Comparison of ENCODE assay signal across 8 mouse cellular contexts in the genomic region with DNA sequence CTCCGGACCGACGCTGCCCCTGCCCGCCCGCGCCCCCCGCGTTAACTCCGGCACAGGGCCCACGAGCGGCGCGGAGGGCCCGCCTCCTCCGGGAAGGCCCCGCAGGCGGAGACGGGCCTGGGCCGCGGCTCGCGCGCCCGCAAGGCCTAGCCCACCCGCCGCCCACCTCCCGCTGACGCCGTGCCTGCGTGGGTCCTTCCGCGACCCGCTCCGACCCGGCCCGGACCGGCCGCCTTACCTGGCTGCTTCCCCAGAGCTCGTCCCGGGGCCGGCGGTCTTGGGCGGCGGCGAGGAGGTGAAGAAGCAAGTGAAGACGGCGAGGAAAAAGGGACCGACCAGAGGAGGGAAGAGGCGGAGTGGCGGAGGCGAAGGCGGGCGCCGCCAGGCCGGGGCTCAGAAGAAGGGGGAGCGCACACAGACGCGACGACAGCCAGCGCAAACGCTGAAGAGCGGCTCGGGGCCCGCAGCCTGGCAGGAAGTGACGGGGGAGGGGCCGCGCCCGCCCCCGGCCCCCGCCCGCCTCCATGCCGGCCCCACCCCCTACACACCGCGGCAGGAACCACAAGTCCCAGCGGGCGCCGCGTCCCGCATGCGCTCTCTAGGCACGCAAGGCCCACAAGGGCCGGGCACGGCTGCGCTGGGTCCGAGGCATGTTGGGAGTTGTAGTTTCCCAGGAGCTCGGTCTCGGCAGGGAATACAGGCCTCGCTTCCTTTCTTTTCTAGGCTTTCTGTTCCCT. TPM values are rescaled to one million over a fixed set of nuclear protein-coding genes. Genes with fewer than 3 reads are reported as not detected.
DNase-seq lines count a peak whose midpoint lies in the region; ATAC-seq lines count a peak whose summit lies in the region.

A gene (minus strand): TSS at position 504 of the 737 bp plus-strand sequence.

- no peaks in the 10 kb centered on the region for H3K9me3 ChIP-seq in heart, embryonic 14.5 days (ENCODE audit: control insufficient read depth, low read length)
- H3K9me3 ChIP-seq in liver, embryonic 13.5 days (replicated peaks): no peaks in the 10 kb centered on the region
- H3K9me3 ChIP-seq in stomach, embryonic 16.5 days (replicated peaks; ENCODE audit: control insufficient read depth, low read length): no peaks in the 10 kb centered on the region

- no peaks in the 10 kb centered on the region for H3K36me3 ChIP-seq in heart, embryonic 14.5 days (ENCODE audit: control insufficient read depth, insufficient read depth, low read length)
- no peaks in the 10 kb centered on the region for H3K36me3 ChIP-seq in liver, embryonic 13.5 days
- no peaks in the 10 kb centered on the region for H3K36me3 ChIP-seq in stomach, embryonic 16.5 days (ENCODE audit: control insufficient read depth, insufficient read depth, low read length)

- peak within 1 kb of the TSS; percentile 86 for H3K4me2 ChIP-seq in heart, embryonic 14.5 days (ENCODE audit: low read length)
- peak within 1 kb of the TSS; percentile 91 for H3K4me2 ChIP-seq in liver, embryonic 13.5 days
- H3K4me2 ChIP-seq in stomach, embryonic 16.5 days (ENCODE audit: low read depth, low read length): peak within 1 kb of the TSS; percentile 93

- peak within 1 kb of the TSS; percentile 95 for H3K9ac ChIP-seq in heart, embryonic 14.5 days (ENCODE audit: low read length)
- H3K9ac ChIP-seq in liver, embryonic 13.5 days: peak within 1 kb of the TSS; percentile 99
- H3K9ac ChIP-seq in stomach, embryonic 16.5 days (ENCODE audit: low read length): peak within 1 kb of the TSS; percentile 100

- no peaks in the 10 kb centered on the region for H3K27me3 ChIP-seq in heart, embryonic 14.5 days (ENCODE audit: control insufficient read depth, insufficient read depth, low read length)
- H3K27me3 ChIP-seq in liver, embryonic 13.5 days: no peaks in the 10 kb centered on the region; the same call in 1 of the 2 replicates
- no peaks in the 10 kb centered on the region for H3K27me3 ChIP-seq in stomach, embryonic 16.5 days (ENCODE audit: control insufficient read depth, insufficient read depth, low read length)

- H3K27ac ChIP-seq in heart, embryonic 14.5 days (replicated peaks in 1 of 2; ENCODE audit: control insufficient read depth in 1 of 2, insufficient read depth in 1 of 2, low read depth in 2 of 2, low read length in 2 of 2): peak within 1 kb of the TSS; percentile 97 to 98
- H3K27ac ChIP-seq in liver, embryonic 13.5 days: peak within 1 kb of the TSS; percentile 96
- peak within 1 kb of the TSS; percentile 97 for H3K27ac ChIP-seq in stomach, embryonic 16.5 days (ENCODE audit: low read length)

- peaks cover 7 to 40% of the 10 kb centered on the region in 2 experiments for H3K4me1 ChIP-seq in heart, embryonic 14.5 days (ENCODE audit: control insufficient read depth in 2 of 2, insufficient read depth in 2 of 2, low read length in 2 of 2)
- peaks cover 55% of the 10 kb centered on the region for H3K4me1 ChIP-seq in liver, embryonic 13.5 days (replicated peaks)
- H3K4me1 ChIP-seq in stomach, embryonic 16.5 days (ENCODE audit: control insufficient read depth, insufficient read depth, low read length): peaks cover 25% of the 10 kb centered on the region

- under 1% methylated on average over 65 of the region's 88 CpGs for WGBS in heart, embryonic 14.5 days
- WGBS in liver, embryonic 13.5 days (ENCODE audit: insufficient replicate concordance): under 1% methylated on average over 86 of the region's 88 CpGs
- WGBS in stomach, embryonic 16.5 days: under 1% methylated on average over 85 of the region's 88 CpGs

- peak; percentile 86 for DNase-seq in c-Kit-negative CD71-positive TER-119-positive erythroid progenitor cells, embryonic 14.5 days (ENCODE audit: low read depth, low spot score)
- DNase-seq in fibroblast of lung, adult 2 months (ENCODE audit: low read depth): peak; percentile 86
- DNase-seq in kidney, postnatal 14 days: peak; percentile 98
- DNase-seq in liver, embryonic 13.5 days: peak; percentile 93
- DNase-seq in neural tube, embryonic 10.5 days (ENCODE audit: extremely low spot score, low spot score): peak; percentile 92

- peak within 1 kb of the TSS; percentile 93 to 100 for H3K4me3 ChIP-seq in heart, embryonic 14.5 days (ENCODE audit: control insufficient read depth in 1 of 2, insufficient read depth in 1 of 2, low read depth in 1 of 2, low read length in 2 of 2)
- peak within 1 kb of the TSS; percentile 99 for H3K4me3 ChIP-seq in liver, embryonic 13.5 days (replicated peaks)
- peak within 1 kb of the TSS; percentile 91 for H3K4me3 ChIP-seq in stomach, embryonic 16.5 days (replicated peaks; ENCODE audit: low read length)

- peak; percentile 90 for ATAC-seq in CD4-positive, CD25-positive, alpha-beta regulatory T cell, adult 4 months
- peak; percentile 100 for ATAC-seq in heart, embryonic 14.5 days (ENCODE audit: insufficient number of reproducible peaks, insufficient read depth, low FRiP score, low read depth)
- ATAC-seq in liver, embryonic 13.5 days (ENCODE audit: low read depth): peak; percentile 98
- ATAC-seq in stomach, embryonic 16.5 days (ENCODE audit: insufficient read depth, low FRiP score): peak; percentile 100

RNA-seq across cellular contexts. Expression of the gene that starts here (rescaled TPM):
- 10 to 100 TPM; 48.2 to 69.3 TPM for polyA plus RNA-seq in CD4-positive, CD25-positive, alpha-beta regulatory T cell, adult 4 months (2017; shearing (Covaris generic))
- 53.4 and 53.6 TPM in 2 replicates for polyA plus RNA-seq in heart, embryonic 14.5 days (2014; fragmentation: Nextera tagmentation; extraction: Ambion mirVana)
- polyA plus RNA-seq in liver, embryonic 13.5 days (2015; fragmentation: Nextera tagmentation; extraction: Ambion mirVana): 24.2 and 33.2 TPM in 2 replicates
- 76.1 and 83.3 TPM in 2 replicates for polyA plus RNA-seq in stomach, embryonic 16.5 days (2015; fragmentation: Nextera tagmentation; extraction: Ambion mirVana)

Comparison
In these comparisons a context has a peak if more than half of its experiments do, and no peak if none do; other contexts are left out.
1. Peak in every context shown above with its lines: DNase-seq, ATAC-seq, H3K4me3 ChIP-seq and H3K27ac ChIP-seq.